Mouse (Mus musculus) bone marrow, adult 2 months (tissue): ENCODE measurements at regions not wholly inside any gene's neighbourhood (a gene's known extent, or its start where the extent isn't known, plus 50 kb on each side); places are given as distances from the start of the nearest gene placed in this dataset.

Experiments
- CTCF ChIP-seq: fragments of 200-500 bp; IDR thresholded peaks from 2 replicates; pipeline ENCODE4 v1.5.1; 2011; ENCODE audit warnings: low read length, control low read depth; ENCODE audit not compliant: control insufficient read depth, insufficient read depth
- POLR2A ChIP-seq: fragments of 200-500 bp; IDR thresholded peaks from 2 replicates; pipeline ENCODE4 v1.6.1; 2011; ENCODE audit warnings: low read depth, mild to moderate bottlenecking, control low read depth, low read length, borderline replicate concordance; ENCODE audit not compliant: control insufficient read depth

DNA sequence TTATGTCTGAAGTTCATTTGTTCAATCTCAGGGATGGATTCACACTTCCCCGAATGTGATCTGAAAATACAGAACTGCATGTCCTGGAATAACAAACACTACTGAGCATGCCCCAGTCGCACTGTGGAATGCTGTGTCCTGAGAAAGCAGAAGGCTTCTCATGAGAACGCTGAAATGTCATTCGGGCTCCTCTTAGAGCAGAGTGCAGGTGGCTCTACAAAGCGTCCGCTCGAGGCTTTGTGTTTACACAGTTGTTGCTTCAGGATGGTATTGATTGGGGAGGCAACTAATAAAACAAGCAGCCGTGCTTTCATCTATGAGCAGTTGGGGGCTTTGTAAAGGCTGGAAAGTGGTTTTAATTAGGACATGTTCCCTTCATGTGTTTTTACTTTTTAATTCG, 60.3 kb upstream of the Plscr5 start:
- no peak for TF ChIP-seq POLR2A
- TF ChIP-seq CTCF, result no peak
